Mouse (Mus musculus) right cerebral cortex, postnatal 14 days (tissue): ENCODE results near the gene Hspg2.
"Not testable (repeated sequence)": the region's sequence is repeated elsewhere in the genome, so short reads cannot be mapped to it uniquely, and the experiment has no call there.

Source experiments
- DNase-seq: peaks from one replicate; pipeline ENCODE4 v3.0.0; 2022

Gene Hspg2

DNA sequence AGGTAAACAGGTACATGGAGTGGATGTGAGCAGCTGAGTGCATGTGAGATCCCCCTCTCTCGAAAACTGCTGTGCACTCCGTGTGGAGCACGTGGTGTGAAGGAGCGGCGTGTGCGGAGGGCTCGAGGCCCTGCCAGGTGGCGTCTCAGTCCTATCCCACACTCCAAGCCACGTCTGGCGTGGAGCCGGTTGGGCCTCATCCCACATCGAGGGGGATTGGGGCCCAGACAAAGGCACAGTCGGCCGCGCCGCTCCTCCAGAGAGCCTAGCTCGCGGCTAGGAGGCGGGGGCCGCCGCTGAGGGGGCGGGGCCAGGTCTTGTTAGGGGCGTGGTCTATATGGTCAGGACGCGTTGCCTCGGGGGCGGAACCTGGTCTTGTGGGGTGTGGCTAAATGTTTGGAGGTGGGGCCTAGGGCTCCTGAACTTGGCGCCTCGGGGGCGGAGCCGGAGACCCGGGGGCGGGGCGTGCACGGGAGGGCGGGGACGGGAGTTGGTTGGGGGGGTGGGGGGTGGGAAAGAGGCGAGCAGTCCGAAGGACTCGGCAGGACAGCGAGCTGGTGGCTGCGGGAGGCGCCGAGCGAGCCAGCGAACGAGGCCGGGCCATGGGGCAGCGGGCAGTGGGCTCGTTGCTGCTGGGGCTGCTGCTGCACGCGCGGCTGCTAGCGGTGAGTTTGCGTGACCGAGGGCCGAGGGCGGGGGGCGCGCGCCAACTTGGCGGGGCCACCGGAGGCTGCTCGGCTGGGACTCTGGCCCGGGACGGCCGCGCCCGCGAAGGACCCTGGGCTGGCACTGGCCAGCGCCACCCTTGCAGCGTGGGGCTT is at the start of gene Hspg2:
Gene Hspg2, plus strand, starts transcription at position 510 of the 821 bp plus-strand sequence.
- DNase-seq, result peak; percentile 80

DNA sequence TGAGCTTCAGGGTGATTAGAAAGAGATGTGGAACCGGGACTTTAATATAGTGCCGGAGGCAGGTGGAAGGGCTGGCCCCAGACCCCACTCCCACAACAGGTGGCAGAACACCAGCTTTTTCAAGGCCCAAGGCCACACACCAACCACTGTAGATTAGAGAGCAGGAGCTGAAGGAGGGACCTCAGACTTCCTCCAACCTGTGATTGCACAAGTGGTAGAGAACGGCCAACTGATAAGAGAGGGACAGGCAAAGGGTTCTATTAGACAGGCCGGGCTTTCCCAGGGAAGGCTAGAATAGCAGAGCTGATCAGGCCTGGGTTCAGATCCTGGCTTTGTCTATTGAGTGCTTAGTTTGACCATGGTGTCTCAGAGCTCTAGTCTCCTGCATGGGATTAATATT is 38.1 kb upstream of the Hspg2 start, which contains the start of gene Cela3b:
Gene Cela3b, minus strand, starts transcription at position 39 of the 400 bp plus-strand sequence.
- DNase-seq, result no peak

DNA sequence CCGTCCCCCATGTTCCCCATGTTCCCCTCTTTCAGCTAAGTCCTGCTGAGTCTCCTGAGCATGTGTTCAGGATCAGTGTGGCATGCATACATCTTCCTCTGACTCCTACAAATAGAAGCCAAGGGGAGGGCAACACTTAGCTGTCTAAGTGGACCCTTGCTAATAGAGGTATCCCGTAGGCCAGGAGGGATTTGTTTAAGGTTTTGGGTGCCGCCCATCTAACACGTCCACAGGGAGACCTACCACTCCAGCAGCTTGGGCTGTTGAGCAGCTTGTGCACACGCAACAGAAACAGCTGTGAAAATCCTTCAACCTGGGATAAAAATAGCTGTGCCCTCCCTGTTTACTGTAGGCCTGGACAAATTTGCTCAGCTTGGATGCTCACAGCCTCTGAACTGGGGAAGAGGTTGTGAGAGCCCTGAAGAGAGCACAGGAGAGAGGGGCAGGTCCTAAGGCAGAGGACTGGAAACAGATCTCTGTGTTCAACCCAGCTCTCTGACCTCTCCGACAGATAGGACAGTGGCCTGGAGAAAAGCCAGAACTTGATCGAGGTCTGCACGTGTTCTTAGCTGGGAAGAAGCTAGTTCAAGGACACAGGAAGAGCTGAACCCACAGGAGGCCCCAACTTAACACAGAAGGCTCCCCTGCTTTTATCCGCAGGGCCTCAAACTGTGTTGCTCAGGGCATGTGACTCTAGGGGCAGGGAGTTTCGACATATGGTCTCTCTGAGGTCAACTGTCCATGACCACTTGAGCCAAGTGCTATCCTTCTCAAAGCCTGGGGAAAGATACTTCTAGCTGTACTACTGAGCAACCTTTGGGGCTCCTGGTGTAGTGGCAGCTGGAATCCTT is 35.6 kb upstream of the Hspg2 start:
- not testable (repeated sequence) for DNase-seq

DNA sequence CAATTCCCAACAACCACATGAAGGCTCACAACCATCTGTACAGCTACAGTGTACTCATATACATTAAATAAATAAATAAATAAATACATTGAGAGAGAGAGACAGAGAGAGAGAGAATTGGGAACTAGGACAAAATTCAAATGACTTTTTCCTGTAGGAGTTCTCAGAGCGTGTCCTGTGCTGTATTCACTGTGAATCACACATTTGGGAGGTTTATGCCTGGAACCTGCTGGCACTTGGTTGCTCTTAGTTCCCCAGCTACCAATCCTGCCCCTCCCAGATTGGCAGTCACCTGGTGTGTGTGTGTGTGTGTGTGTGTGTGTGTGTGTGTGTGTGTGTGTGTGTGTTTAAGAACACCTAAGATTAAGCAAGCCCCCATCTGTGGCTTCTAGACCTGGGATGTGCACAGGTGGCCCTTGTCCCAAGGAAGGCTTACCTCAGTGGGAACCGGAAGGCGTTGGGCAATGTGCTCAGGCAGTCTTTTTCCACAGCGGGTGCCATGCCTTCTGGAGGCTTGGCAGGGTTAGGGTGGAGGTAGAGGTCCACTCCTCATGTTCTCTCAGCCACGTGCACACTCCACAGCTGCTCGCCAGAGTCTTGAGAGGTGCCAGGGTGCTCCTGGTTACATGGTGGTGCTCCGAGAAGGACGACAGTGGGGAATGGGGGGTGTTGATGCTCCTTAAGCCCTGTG is 31.4 kb upstream of the Hspg2 start:
- DNase-seq, result no peak

DNA sequence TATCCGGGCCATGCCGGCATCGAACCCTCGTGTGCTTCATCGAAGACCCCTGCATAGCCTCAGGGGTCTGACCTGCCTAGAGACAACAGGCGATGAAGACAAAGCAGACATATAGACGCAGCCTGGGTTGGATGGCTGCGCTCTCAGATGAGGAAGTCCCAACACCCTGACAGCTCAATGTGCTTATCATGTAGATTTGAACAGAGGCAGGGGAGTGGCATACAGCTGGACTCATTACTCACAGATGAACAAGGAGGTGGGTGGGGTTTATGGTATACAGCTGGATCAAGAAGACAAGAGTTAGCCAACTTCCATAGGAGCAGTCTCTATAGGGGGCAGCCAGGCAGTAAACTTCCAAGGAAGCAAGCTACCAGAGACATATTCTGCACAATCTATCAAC is 29.7 kb upstream of the Hspg2 start:
- DNase-seq, result no peak

- DNase-seq, result no peak
Measured at GRCm38 (mm10) chr4:137441332-137441731, 27.2 kb upstream of the Hspg2 start.

- DNase-seq, result peak; percentile 78
Measured at GRCm38 (mm10) chr4:137443625-137444024, 24.9 kb upstream of the Hspg2 start.

- DNase-seq, result no peak
Measured at GRCm38 (mm10) chr4:137445881-137446280, 22.7 kb upstream of the Hspg2 start.

DNA sequence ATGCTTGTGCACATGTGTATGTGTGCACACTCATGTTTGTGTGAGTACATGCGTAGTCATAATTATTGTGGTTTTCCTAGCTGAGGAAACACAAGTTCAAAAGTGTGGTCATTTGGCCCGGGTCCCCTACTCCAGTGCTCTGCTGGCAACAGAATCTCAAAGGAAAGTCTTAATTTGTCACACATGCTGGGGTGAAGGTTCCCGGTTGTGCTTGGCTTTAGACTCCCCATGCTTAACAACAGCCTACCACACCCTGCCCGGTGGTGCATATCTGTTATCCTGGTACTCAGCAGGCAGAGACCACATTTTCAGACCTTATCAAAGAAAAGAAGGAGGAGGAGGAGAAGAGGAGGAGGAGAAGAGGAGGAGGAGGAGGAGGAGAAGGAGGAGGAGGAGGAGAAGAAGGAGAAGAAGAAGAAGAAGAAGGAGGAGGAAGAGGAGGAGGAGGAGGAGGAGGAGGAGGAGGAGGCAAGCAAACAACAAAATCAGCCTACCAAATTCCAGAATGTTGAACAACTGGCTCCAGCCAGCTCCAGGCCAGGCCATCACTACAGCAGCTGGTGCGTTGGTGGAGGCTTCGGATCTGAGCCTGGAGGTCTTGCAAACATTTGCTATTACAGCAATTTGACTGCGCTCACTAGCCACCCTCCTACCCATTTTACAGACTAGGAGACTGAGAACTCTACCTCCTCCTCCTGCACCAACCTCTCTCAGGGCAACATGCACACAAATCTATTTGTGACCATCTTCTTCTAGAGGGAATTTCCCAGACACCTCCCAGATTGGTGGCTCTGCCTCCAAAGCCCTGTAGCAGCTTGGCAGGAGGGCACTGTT is 21.0 kb upstream of the Hspg2 start:
- DNase-seq, result no peak

DNA sequence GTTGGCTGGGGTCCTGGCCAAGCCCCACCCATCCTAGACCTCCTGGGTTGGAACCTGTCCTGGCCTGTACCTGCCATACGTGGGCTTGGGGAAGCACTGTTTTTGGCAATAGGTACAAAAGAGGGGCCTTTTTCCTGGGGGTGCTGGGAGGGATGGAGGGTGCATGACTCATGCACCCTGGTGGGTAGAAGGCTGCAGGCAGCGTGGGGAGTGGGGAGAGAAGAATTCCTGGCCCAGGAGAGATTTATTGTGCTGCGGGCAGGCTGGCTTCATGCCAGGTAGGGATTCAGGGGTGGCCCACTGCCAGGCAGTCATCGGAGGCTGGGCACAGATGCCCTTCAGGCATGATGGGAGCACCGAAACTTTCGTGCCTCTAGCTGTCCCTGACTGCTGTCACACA is 20.4 kb upstream of the Hspg2 start:
- peak; percentile 21 for DNase-seq

GRCm38 (mm10) chr4:137448641-137449040 is 19.9 kb upstream of the Hspg2 start:
- DNase-seq, result no peak

GRCm38 (mm10) chr4:137449132-137449531 is 19.4 kb upstream of the Hspg2 start:
- no peak for DNase-seq

- DNase-seq, result no peak
Measured at GRCm38 (mm10) chr4:137449715-137450114, 18.9 kb upstream of the Hspg2 start.

- DNase-seq, result no peak
Measured at GRCm38 (mm10) chr4:137452190-137452589, 16.4 kb upstream of the Hspg2 start.

GRCm38 (mm10) chr4:137453234-137453767 is 15.3 kb upstream of the Hspg2 start, which contains the start of gene 1700013G24Rik:
TSS of gene 1700013G24Rik (plus strand) at chr4:137453284.
- DNase-seq, result no peak

DNA sequence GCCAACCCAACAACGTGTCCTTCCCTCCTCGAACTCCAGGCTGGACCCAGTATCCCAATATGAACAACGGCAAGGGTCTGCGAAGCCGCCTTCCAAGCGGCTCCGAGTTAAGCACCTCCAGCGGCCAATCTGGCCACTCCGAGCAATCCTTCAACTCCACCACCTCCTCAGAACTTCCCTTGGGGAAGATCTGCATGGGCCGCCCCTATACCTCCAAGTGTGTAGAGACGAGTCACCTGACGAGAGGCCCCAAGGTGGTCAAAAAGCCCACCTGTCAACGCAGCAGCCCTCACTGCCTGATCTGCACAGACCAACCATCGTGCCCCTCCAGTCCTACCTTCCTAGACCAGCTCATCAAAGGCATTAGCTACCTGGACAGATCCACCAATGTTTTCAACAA is 14.0 kb upstream of the Hspg2 start:
- DNase-seq, result no peak

DNA sequence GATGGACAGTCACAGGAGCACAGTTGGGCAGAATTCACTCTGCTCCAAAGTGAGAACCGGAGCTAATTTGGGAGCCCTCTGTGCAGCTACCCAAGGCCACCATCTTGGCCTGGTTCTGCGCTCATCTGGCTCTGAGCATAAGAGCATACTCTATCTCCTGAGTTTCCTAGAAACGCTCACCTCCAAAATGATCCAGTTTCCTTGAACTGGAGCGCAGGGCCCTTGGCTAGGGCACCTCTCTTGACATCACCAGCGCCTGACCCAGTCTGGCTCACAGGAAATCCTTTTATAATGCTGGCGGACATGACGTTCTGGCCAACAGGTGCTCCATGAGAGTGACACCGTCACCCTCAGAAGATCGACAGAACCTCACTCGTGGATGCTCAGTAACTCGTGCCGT is 12.0 kb upstream of the Hspg2 start:
- DNase-seq, result no peak

DNA sequence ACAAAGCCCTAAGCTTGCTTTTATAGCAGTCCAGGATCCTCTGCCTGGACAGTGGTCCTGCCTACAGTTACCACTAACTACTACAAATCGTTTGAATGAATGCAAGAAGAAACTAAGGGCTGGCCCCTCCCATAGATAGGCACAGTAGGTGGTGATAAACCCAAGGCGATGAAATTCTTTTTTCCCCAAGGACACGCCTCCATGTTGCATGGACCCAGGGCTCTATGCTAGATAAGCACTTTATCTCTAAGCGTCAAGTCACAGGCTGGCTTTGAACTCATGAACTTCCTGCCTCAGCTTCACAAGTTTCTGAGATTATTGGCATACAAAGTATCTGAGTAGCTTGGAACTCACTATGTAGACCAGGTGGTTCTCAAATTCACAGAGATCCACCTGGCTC is 11.3 kb upstream of the Hspg2 start:
- no peak for DNase-seq

DNA sequence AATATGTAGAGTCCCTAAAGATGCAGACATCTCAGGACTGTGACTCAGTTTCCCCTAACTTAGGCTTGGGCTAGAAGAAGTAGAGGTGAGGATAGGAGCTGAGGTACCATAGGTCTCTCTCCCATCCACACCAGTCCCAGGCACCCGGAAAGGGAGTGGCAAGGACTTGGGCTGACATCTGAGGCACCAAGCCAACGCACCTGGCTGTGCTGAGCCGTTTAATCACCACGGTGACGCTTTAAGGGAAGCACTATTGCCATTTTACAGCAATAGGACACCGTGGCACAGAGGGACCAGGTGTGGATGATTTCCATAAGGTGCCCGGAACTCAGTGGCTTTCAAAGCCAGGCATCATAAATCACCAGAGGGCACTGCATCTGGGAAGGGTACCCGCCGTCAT is 10.3 kb upstream of the Hspg2 start:
- no peak for DNase-seq

GRCm38 (mm10) chr4:137458861-137459260 is 9.7 kb upstream of the Hspg2 start:
- no peak for DNase-seq

- no peak for DNase-seq
Measured at GRCm38 (mm10) chr4:137460676-137461075, 7.9 kb upstream of the Hspg2 start.

GRCm38 (mm10) chr4:137461217-137461616 is 7.4 kb upstream of the Hspg2 start:
- DNase-seq, result no peak
